Mouse (Mus musculus) heart, embryonic 16.5 days (tissue): ENCODE measurements around the gene Fdx1l. TPM values are rescaled to one million over a fixed set of nuclear protein-coding genes. Genes with fewer than 3 reads are reported as not detected.

Experiments used
- ATAC-seq: fragments of 200-750 bp; cut with Nextera tagmentation; replicated peaks from 2 replicates; pipeline ENCODE4 v1.8.0; 2017; ENCODE audit warnings: moderate number of reproducible peaks; ENCODE audit not compliant: insufficient read depth, low FRiP score; ENCODE audit errors: extremely low read depth
- H3K27ac ChIP-seq: fragments of 300-500 bp; sonication (generic); 2 replicates; pipeline ENCODE4 v1.5.1; 2014; ENCODE audit warnings: mild to moderate bottlenecking, low read length, control low read depth, moderate library complexity
- H3K27me3 ChIP-seq: fragments of 300-500 bp; sonication (generic); 2 replicates; pipeline ENCODE4 v1.6.1; 2014; ENCODE audit warnings: low read length, mixed read lengths; ENCODE audit not compliant: control insufficient read depth, insufficient read depth
- H3K36me3 ChIP-seq: fragments of 300-500 bp; sonication (generic); 2 replicates; pipeline ENCODE4 v1.6.1; 2014; ENCODE audit not compliant: control insufficient read depth, insufficient read depth
- H3K4me1 ChIP-seq: fragments of 300-500 bp; sonication (generic); 2 replicates; pipeline ENCODE4 v1.6.1; 2014; ENCODE audit warnings: low read length, mixed read lengths; ENCODE audit not compliant: control insufficient read depth, insufficient read depth
- H3K4me2 ChIP-seq: fragments of 300-500 bp; sonication (generic); 2 replicates; pipeline ENCODE4 v1.6.1; 2014; ENCODE audit warnings: low read depth, mild to moderate bottlenecking, control low read depth, low read length
- H3K4me3 ChIP-seq: fragments of 300-500 bp; sonication (generic); 2 replicates; pipeline ENCODE4 v1.5.1; 2014; ENCODE audit warnings: mild to moderate bottlenecking, control low read depth, low read length
- H3K9ac ChIP-seq: fragments of 300-500 bp; sonication (generic); 2 replicates; pipeline ENCODE4 v1.6.1; 2014; ENCODE audit warnings: low read length, control low read depth
- H3K9me3 ChIP-seq: fragments of 300-500 bp; sonication (generic); replicated peaks from 2 replicates; pipeline ENCODE4 v1.6.1; 2016; ENCODE audit warnings: low read length; ENCODE audit not compliant: control insufficient read depth
- WGBS: fragments of 180-500 bp; shearing (Covaris S2); extraction: QIAGEN DNeasy Blood & Tissue Kit; methylation state at CpG from one replicate; pipeline ENCODE4 v1.1.7; 2014; 5-methylcytosine and 5-hydroxymethylcytosine counted together
- polyA plus RNA-seq: library from polyadenylated mRNA; unstranded; fragments of >200 nt; fragmentation: Nextera tagmentation; extraction: Ambion mirVana; gene quantifications from 2 replicates; pipeline ENCODE4 v1.2.1, GENCODE M21; 2015

Gene Fdx1l
- polyA plus RNA-seq, 1 experiment from 2014 or later: 47.9 TPM

GRCm38 (mm10) chr9:21028560-21029110, 44.8 kb downstream of the Fdx1l start:
- H3K27ac ChIP-seq: no peak overlapping the region
- no peak overlapping the region for H3K4me3 ChIP-seq
- peaks cover 20% of the 10 kb centered on the region for H3K27me3 ChIP-seq
- no peak overlapping the region for H3K4me2 ChIP-seq
- H3K9ac ChIP-seq: no peak overlapping the region
- ATAC-seq: no peak
- no peaks in the 10 kb centered on the region for H3K9me3 ChIP-seq
- no peaks in the 10 kb centered on the region for H3K36me3 ChIP-seq
- 73% methylated on average over 6 of the region's 6 CpGs for WGBS
- peaks cover 39% of the 10 kb centered on the region for H3K4me1 ChIP-seq

- WGBS: 66% methylated on average over 8 of the region's 8 CpGs
- H3K4me2 ChIP-seq: no peak overlapping the region
- H3K27ac ChIP-seq: no peak overlapping the region
These were observed 45.6 kb downstream of the Fdx1l start for GRCm38 (mm10) chr9:21027774-21028290.

GRCm38 (mm10) chr9:21026849-21027248, 46.6 kb downstream of the Fdx1l start:
- Histone ChIP-seq H3K36me3 (no peaks in the 10 kb centered on the region), H3K27ac (no peak overlapping the region), H3K27me3 (peaks cover 3% of the 10 kb centered on the region), H3K4me3 (no peak overlapping the region), H3K9me3 (no peaks in the 10 kb centered on the region), H3K9ac (no peak overlapping the region), H3K4me2 (no peak overlapping the region), H3K4me1 (peaks cover 23% of the 10 kb centered on the region)
- 79% methylated on average over 12 of the region's 12 CpGs for WGBS
- no peak for ATAC-seq

More at GRCm38 (mm10) chr9:21027774-21028290, 45.6 kb downstream of the Fdx1l start:
- peaks cover 33% of the 10 kb centered on the region for H3K4me1 ChIP-seq
- H3K36me3 ChIP-seq: no peaks in the 10 kb centered on the region
- no peak overlapping the region for H3K4me3 ChIP-seq
- H3K9ac ChIP-seq: no peak overlapping the region
- H3K9me3 ChIP-seq: no peaks in the 10 kb centered on the region
- peaks cover 13% of the 10 kb centered on the region for H3K27me3 ChIP-seq
- ATAC-seq: no peak

GRCm38 (mm10) chr9:21025258-21025810, 48.1 kb downstream of the Fdx1l start:
- 64% methylated on average over 19 of the region's 19 CpGs for WGBS
- Histone ChIP-seq H3K4me1 (peaks cover 14% of the 10 kb centered on the region), H3K4me2 (no peak overlapping the region), H3K4me3 (no peak overlapping the region), H3K27ac (no peak overlapping the region), H3K36me3 (no peaks in the 10 kb centered on the region), H3K9me3 (no peaks in the 10 kb centered on the region), H3K27me3 (no peaks in the 10 kb centered on the region; the same call in 1 of the 2 replicates), H3K9ac (no peak overlapping the region)
- no peak for ATAC-seq

- Histone ChIP-seq H3K27ac (no peak overlapping the region), H3K9ac (no peak overlapping the region), H3K36me3 (no peaks in the 10 kb centered on the region), H3K4me3 (no peak overlapping the region), H3K4me2 (no peak overlapping the region), H3K27me3 (no peaks in the 10 kb centered on the region), H3K9me3 (no peaks in the 10 kb centered on the region), H3K4me1 (no peaks in the 10 kb centered on the region)
- no peak for ATAC-seq
- WGBS: 83% methylated on average over 1 of the region's 1 CpGs
These were observed 50.7 kb downstream of the Fdx1l start for GRCm38 (mm10) chr9:21022726-21023125.

GRCm38 (mm10) chr9:21022288-21022687, 51.1 kb downstream of the Fdx1l start:
- ATAC-seq: no peak
- no peaks in the 10 kb centered on the region for H3K36me3 ChIP-seq
- no peaks in the 10 kb centered on the region for H3K4me1 ChIP-seq
- H3K9ac ChIP-seq: no peak overlapping the region
- peaks cover 4% of the 10 kb centered on the region for H3K27me3 ChIP-seq
- H3K4me2 ChIP-seq: no peak overlapping the region
- no peaks in the 10 kb centered on the region for H3K9me3 ChIP-seq
- 52% methylated on average over 6 of the region's 6 CpGs for WGBS
- H3K4me3 ChIP-seq: no peak overlapping the region
- H3K27ac ChIP-seq: no peak overlapping the region

GRCm38 (mm10) chr9:21021363-21021762, 52.1 kb downstream of the Fdx1l start:
- Histone ChIP-seq H3K4me2 (no peak overlapping the region), H3K4me1 (no peaks in the 10 kb centered on the region), H3K36me3 (no peaks in the 10 kb centered on the region), H3K9ac (no peak overlapping the region), H3K9me3 (no peaks in the 10 kb centered on the region), H3K27ac (no peak overlapping the region), H3K27me3 (peaks cover 11% of the 10 kb centered on the region), H3K4me3 (no peak overlapping the region)
- no peak for ATAC-seq
- 79% methylated on average over 3 of the region's 3 CpGs for WGBS

GRCm38 (mm10) chr9:21018600-21018999, 54.8 kb downstream of the Fdx1l start:
- H3K27me3 ChIP-seq: peaks cover 21% of the 10 kb centered on the region
- H3K36me3 ChIP-seq: no peaks in the 10 kb centered on the region
- H3K4me1 ChIP-seq: peaks cover 13% of the 10 kb centered on the region
- no peak overlapping the region for H3K4me2 ChIP-seq
- no peaks in the 10 kb centered on the region for H3K9me3 ChIP-seq
- no peak overlapping the region for H3K4me3 ChIP-seq
- WGBS: 68% methylated on average over 2 of the region's 2 CpGs
- no peak for ATAC-seq
- H3K27ac ChIP-seq: no peak overlapping the region
- H3K9ac ChIP-seq: no peak overlapping the region
